Mouse (Mus musculus) frontal cortex, postnatal 10 days (tissue): ENCODE measurements around the gene Fgb.

Experiments used
- DNase-seq, 2 experiments: peaks; one replicate each; pipeline ENCODE4 v3.0.0; 2022; ENCODE audit warnings: low spot score in 2 of 2, mixed read lengths in 1 of 2

Gene Fgb

GRCm38 (mm10) chr3:83049680-83050079, at the start of gene Fgb:
Fgb (minus strand) TSS chr3:83049863.
- DNase-seq, result no peak

GRCm38 (mm10) chr3:83099139-83099538, 49.5 kb upstream of the Fgb start:
- DNase-seq, result no peak

GRCm38 (mm10) chr3:83098546-83099034, 48.9 kb upstream of the Fgb start:
- no peak for DNase-seq

GRCm38 (mm10) chr3:83097586-83097985, 47.9 kb upstream of the Fgb start:
- DNase-seq, result no peak

- peak; percentile 18 to 45 for DNase-seq
These were observed 30.9 kb upstream of the Fgb start for GRCm38 (mm10) chr3:83080567-83081055.

- DNase-seq, result no peak
These were observed 26.9 kb upstream of the Fgb start for GRCm38 (mm10) chr3:83076563-83076962.

GRCm38 (mm10) chr3:83070231-83070630, 20.6 kb upstream of the Fgb start:
- no peak for DNase-seq

GRCm38 (mm10) chr3:83068869-83069268, 19.2 kb upstream of the Fgb start:
- no peak for DNase-seq

GRCm38 (mm10) chr3:83067920-83068319, 18.3 kb upstream of the Fgb start:
- no peak for DNase-seq

GRCm38 (mm10) chr3:83057046-83057445, 7.4 kb upstream of the Fgb start:
- no peak for DNase-seq

- DNase-seq, result peak; percentile 96 to 99
These were observed 5.8 kb upstream of the Fgb start, which contains the start of gene Plrg1 for GRCm38 (mm10) chr3:83055281-83056038. Plrg1 (plus strand) TSS chr3:83055522.

GRCm38 (mm10) chr3:83054759-83055158, 5.1 kb upstream of the Fgb start:
- DNase-seq, result no peak

GRCm38 (mm10) chr3:83053758-83054157, 4.1 kb upstream of the Fgb start:
- DNase-seq, result peak in 1 of 2 experiments; percentile 23

GRCm38 (mm10) chr3:83053126-83053525, 3.5 kb upstream of the Fgb start:
- no peak for DNase-seq

GRCm38 (mm10) chr3:83052102-83052501, 2.4 kb upstream of the Fgb start:
- DNase-seq, result no peak

- no peak for DNase-seq
These were observed 998 bp upstream of the Fgb start for GRCm38 (mm10) chr3:83050661-83051060.

GRCm38 (mm10) chr3:83046649-83047048, 3.0 kb downstream of the Fgb start:
- DNase-seq, result no peak

- DNase-seq, result no peak
These were observed 7.2 kb downstream of the Fgb start for GRCm38 (mm10) chr3:83042451-83042850.

- DNase-seq, result no peak
These were observed 10.0 kb downstream of the Fgb start for GRCm38 (mm10) chr3:83039666-83040065.

GRCm38 (mm10) chr3:83038865-83039264, 10.8 kb downstream of the Fgb start:
- DNase-seq, result no peak

GRCm38 (mm10) chr3:83033801-83034200, 15.9 kb downstream of the Fgb start:
- DNase-seq, result no peak

- DNase-seq, result no peak
These were observed 16.8 kb downstream of the Fgb start for GRCm38 (mm10) chr3:83032746-83033308.

GRCm38 (mm10) chr3:83030331-83030730, 19.3 kb downstream of the Fgb start:
- DNase-seq, result no peak
